Mouse (Mus musculus): Measurements from ENCODE around the gene Gpha2. TPM values are rescaled to one million over a fixed set of nuclear protein-coding genes. Genes with fewer than 3 reads are reported as not detected.

Gene Gpha2
- polyA plus RNA-seq, 1 experiment = not detected

- Histone ChIP-seq H3K4me3 (ENCODE audit: insufficient read depth, low read length) (no peak overlapping the region), H3K27ac (ENCODE audit: insufficient read depth, low read length) (no peak overlapping the region), H3K4me1 (ENCODE audit: control insufficient read depth, insufficient read depth, low read length) (no peaks in the 10 kb centered on the region)
- no peak for TF ChIP-seq POLR2A (IDR thresholded peaks at IDR 0.05; ENCODE audit: low read depth, low read length)
- TF ChIP-seq CTCF (IDR thresholded peaks at IDR 0.05; ENCODE audit: borderline replicate concordance, insufficient read depth, low read length) = no peak
Measured at GRCm38 (mm10) chr19:6227864-6228263, 1.7 kb downstream of the Gpha2 start.

- no peak overlapping the region for H3K27ac ChIP-seq (ENCODE audit: insufficient read depth, low read length)
- TF ChIP-seq POLR2A (IDR thresholded peaks at IDR 0.05; ENCODE audit: low read depth, low read length) = no peak
- TF ChIP-seq CTCF (IDR thresholded peaks at IDR 0.05; ENCODE audit: borderline replicate concordance, insufficient read depth, low read length) = no peak
- no peaks in the 10 kb centered on the region for H3K4me1 ChIP-seq (ENCODE audit: control insufficient read depth, insufficient read depth, low read length)
- no peak overlapping the region for H3K4me3 ChIP-seq (ENCODE audit: insufficient read depth, low read length)
Measured at GRCm38 (mm10) chr19:6230411-6230810, 4.2 kb downstream of the Gpha2 start.

GRCm38 (mm10) chr19:6231036-6231435, 4.9 kb downstream of the Gpha2 start:
- no peak for TF ChIP-seq POLR2A (IDR thresholded peaks at IDR 0.05; ENCODE audit: low read depth, low read length)
- no peak for TF ChIP-seq CTCF (IDR thresholded peaks at IDR 0.05; ENCODE audit: borderline replicate concordance, insufficient read depth, low read length)
- Histone ChIP-seq H3K4me3 (ENCODE audit: insufficient read depth, low read length) (no peak overlapping the region), H3K27ac (ENCODE audit: insufficient read depth, low read length) (no peak overlapping the region), H3K4me1 (ENCODE audit: control insufficient read depth, insufficient read depth, low read length) (no peaks in the 10 kb centered on the region)

GRCm38 (mm10) chr19:6233647-6234046, 7.5 kb downstream of the Gpha2 start:
- H3K4me3 ChIP-seq (ENCODE audit: insufficient read depth, low read length) = no peak overlapping the region
- no peak overlapping the region for H3K27ac ChIP-seq (ENCODE audit: insufficient read depth, low read length)
- TF ChIP-seq CTCF (IDR thresholded peaks at IDR 0.05; ENCODE audit: borderline replicate concordance, insufficient read depth, low read length) = no peak
- TF ChIP-seq POLR2A (IDR thresholded peaks at IDR 0.05; ENCODE audit: low read depth, low read length) = no peak
- H3K4me1 ChIP-seq (ENCODE audit: control insufficient read depth, insufficient read depth, low read length) = no peaks in the 10 kb centered on the region

GRCm38 (mm10) chr19:6234337-6235083, 8.3 kb downstream of the Gpha2 start:
- H3K4me3 ChIP-seq (ENCODE audit: insufficient read depth, low read length) = peak overlapping the region; percentile 95
- TF ChIP-seq POLR2A (IDR thresholded peaks at IDR 0.05; ENCODE audit: low read depth, low read length) (no peak), CTCF (IDR thresholded peaks at IDR 0.05; ENCODE audit: borderline replicate concordance, insufficient read depth, low read length) (no peak)
- H3K27ac ChIP-seq (ENCODE audit: insufficient read depth, low read length) = no peak overlapping the region
- no peaks in the 10 kb centered on the region for H3K4me1 ChIP-seq (ENCODE audit: control insufficient read depth, insufficient read depth, low read length)

GRCm38 (mm10) chr19:6235084-6236052, 9.2 kb downstream of the Gpha2 start, which contains the start of gene Ppp2r5b:
Gene Ppp2r5b, minus strand, starts transcription at chr19:6235872.
- Histone ChIP-seq H3K4me3 (ENCODE audit: insufficient read depth, low read length) (peak within 1 kb of the TSS; percentile 95), H3K27ac (ENCODE audit: insufficient read depth, low read length) (peak within 1 kb of the TSS; percentile 90), H3K4me1 (ENCODE audit: control insufficient read depth, insufficient read depth, low read length) (no peaks in the 10 kb centered on the region)
- TF ChIP-seq CTCF (IDR thresholded peaks at IDR 0.05; ENCODE audit: borderline replicate concordance, insufficient read depth, low read length) (no peak), POLR2A (IDR thresholded peaks at IDR 0.05; ENCODE audit: low read depth, low read length) (peak; percentile 55)

- no peak for TF ChIP-seq CTCF (IDR thresholded peaks at IDR 0.05; ENCODE audit: borderline replicate concordance, insufficient read depth, low read length)
- TF ChIP-seq POLR2A (IDR thresholded peaks at IDR 0.05; ENCODE audit: low read depth, low read length) = no peak
- peak overlapping the region; percentile 90 for H3K27ac ChIP-seq (ENCODE audit: insufficient read depth, low read length)
- H3K4me1 ChIP-seq (ENCODE audit: control insufficient read depth, insufficient read depth, low read length) = no peaks in the 10 kb centered on the region
- peak overlapping the region; percentile 62 for H3K4me3 ChIP-seq (ENCODE audit: insufficient read depth, low read length)
Measured at GRCm38 (mm10) chr19:6236053-6236441, 9.9 kb downstream of the Gpha2 start.

- TF ChIP-seq CTCF (IDR thresholded peaks at IDR 0.05; ENCODE audit: borderline replicate concordance, insufficient read depth, low read length) = no peak
- no peak for TF ChIP-seq POLR2A (IDR thresholded peaks at IDR 0.05; ENCODE audit: low read depth, low read length)
- Histone ChIP-seq H3K4me3 (ENCODE audit: insufficient read depth, low read length) (no peak overlapping the region), H3K4me1 (ENCODE audit: control insufficient read depth, insufficient read depth, low read length) (no peaks in the 10 kb centered on the region), H3K27ac (ENCODE audit: insufficient read depth, low read length) (no peak overlapping the region)
Measured at GRCm38 (mm10) chr19:6236842-6237241, 10.7 kb downstream of the Gpha2 start.

GRCm38 (mm10) chr19:6238740-6239139, 12.6 kb downstream of the Gpha2 start:
- TF ChIP-seq POLR2A (IDR thresholded peaks at IDR 0.05; ENCODE audit: low read depth, low read length) (no peak), CTCF (IDR thresholded peaks at IDR 0.05; ENCODE audit: borderline replicate concordance, insufficient read depth, low read length) (no peak)
- Histone ChIP-seq H3K4me1 (ENCODE audit: control insufficient read depth, insufficient read depth, low read length) (no peaks in the 10 kb centered on the region), H3K4me3 (ENCODE audit: insufficient read depth, low read length) (no peak overlapping the region), H3K27ac (ENCODE audit: insufficient read depth, low read length) (no peak overlapping the region)

Data from embryonic fibroblast, embryonic 13.5 days (primary cell).